Mouse (Mus musculus) liver, embryonic 14.5 days (tissue): ENCODE measurements at regions not wholly inside any gene's neighbourhood (a gene's known extent, or its start where the extent isn't known, plus 50 kb on each side); places are given as distances from the start of the nearest gene placed in this dataset.

ENCODE experiments used
- ATAC-seq: fragments of 200-750 bp; cut with Nextera tagmentation; 2 replicates; pipeline ENCODE4 v1.8.0; 2017; ENCODE audit warnings: moderate number of reproducible peaks, mild to moderate bottlenecking, moderate library complexity; ENCODE audit not compliant: insufficient read depth
- DNase-seq, 3 experiments: peaks; one replicate each; pipeline ENCODE4 v3.0.0-alpha.2; 2012 to 2013; ENCODE audit warnings: low read depth in 3 of 3, low spot score in 3 of 3
- H3K27ac ChIP-seq: fragments of 300-500 bp; sonication (generic); 2 replicates; pipeline ENCODE4 v1.5.1; 2014; ENCODE audit warnings: moderate library complexity, mild to moderate bottlenecking, control low read depth, inconsistent platforms
- H3K27me3 ChIP-seq: fragments of 300-500 bp; sonication (generic); 2 replicates; pipeline ENCODE4 v1.6.1; 2014; ENCODE audit warnings: mild to moderate bottlenecking, low read length, moderate library complexity; ENCODE audit not compliant: control insufficient read depth, insufficient read depth
- H3K36me3 ChIP-seq: fragments of 300-500 bp; sonication (generic); replicated peaks from 2 replicates; pipeline ENCODE4 v1.6.1; 2014; ENCODE audit warnings: low read depth; ENCODE audit not compliant: control insufficient read depth, insufficient read depth
- H3K4me1 ChIP-seq, 2 experiments: fragments of 200-500 bp in 1 of 2; fragments of 300-500 bp in 1 of 2; sonication (generic) in 1 of 2; replicated peaks; 2 replicates each; pipeline ENCODE4 v1.6.1; 2012 to 2014; ENCODE audit warnings: antibody characterized with exemption in 1 of 2, inconsistent platforms in 1 of 2, low read length in 1 of 2; ENCODE audit not compliant: control insufficient read depth in 2 of 2, insufficient read depth in 2 of 2
- H3K4me2 ChIP-seq: fragments of 300-500 bp; sonication (generic); 2 replicates; pipeline ENCODE4 v1.6.1; 2014; ENCODE audit warnings: low read depth, mild to moderate bottlenecking, control low read depth, moderate library complexity
- H3K4me3 ChIP-seq, 2 experiments: fragments of 200-500 bp in 1 of 2; fragments of 300-500 bp in 1 of 2; sonication (generic) in 1 of 2; 2 replicates each; pipeline ENCODE4 v1.5.1; 2012 to 2014; ENCODE audit warnings: low read depth in 2 of 2, low read length in 2 of 2, mild to moderate bottlenecking in 2 of 2, control low read depth in 1 of 2, inconsistent platforms in 1 of 2, moderate library complexity in 1 of 2; ENCODE audit not compliant: insufficient read depth in 1 of 2
- H3K9ac ChIP-seq: fragments of 300-500 bp; sonication (generic); replicated peaks from 2 replicates; pipeline ENCODE4 v1.6.1; 2014; ENCODE audit warnings: mild to moderate bottlenecking, control low read depth, moderate library complexity
- H3K9me3 ChIP-seq: fragments of 300-500 bp; sonication (generic); 2 replicates; pipeline ENCODE4 v1.6.1; 2016; ENCODE audit warnings: low read length, mixed read lengths; ENCODE audit not compliant: control insufficient read depth
- CTCF ChIP-seq: IDR thresholded peaks from 2 replicates; pipeline ENCODE4 v1.5.1; 2016; ENCODE audit warnings: antibody characterized with exemption, low read depth, control low read depth
- EP300 ChIP-seq: IDR thresholded peaks from 2 replicates; pipeline ENCODE4 v1.6.1; 2016; ENCODE audit warnings: antibody characterized with exemption, low read depth
- WGBS: fragments of 180-500 bp; shearing (Covaris S2); extraction: QIAGEN DNeasy Blood & Tissue Kit; methylation state at CpG from one replicate; pipeline ENCODE4 v1.1.7; 2014; ENCODE audit not compliant: insufficient replicate concordance; 5-methylcytosine and 5-hydroxymethylcytosine counted together

- Histone ChIP-seq H3K27me3 (no peaks in the 10 kb centered on the region), H3K9ac (no peak overlapping the region), H3K4me3 (no peak overlapping the region), H3K27ac (no peak overlapping the region), H3K4me1 (no peaks in the 10 kb centered on the region), H3K4me2 (no peak overlapping the region), H3K36me3 (no peaks in the 10 kb centered on the region), H3K9me3 (no peaks in the 10 kb centered on the region)
- WGBS: 75% methylated on average over 2 of the region's 2 CpGs
- DNase-seq (no peak), ATAC-seq (no peak)
- TF ChIP-seq EP300 (no peak), CTCF (no peak)
These were observed 143.6 kb upstream of the Rasgrp1 start for GRCm38 (mm10) chr2:117486447-117486846.

GRCm38 (mm10) chr2:117498565-117498964 lies 155.8 kb upstream of the Rasgrp1 start:
- Histone ChIP-seq H3K9me3 (no peaks in the 10 kb centered on the region), H3K4me1 (no peaks in the 10 kb centered on the region), H3K9ac (no peak overlapping the region), H3K4me3 (no peak overlapping the region), H3K27me3 (no peaks in the 10 kb centered on the region), H3K36me3 (no peaks in the 10 kb centered on the region), H3K27ac (no peak overlapping the region), H3K4me2 (no peak overlapping the region)
- ATAC-seq: no peak
- no peak for DNase-seq
- TF ChIP-seq CTCF (no peak), EP300 (no peak)
- 71% methylated on average over 5 of the region's 5 CpGs for WGBS

- no peak overlapping the region for H3K9ac ChIP-seq
- no peak for ATAC-seq
- no peaks in the 10 kb centered on the region for H3K27me3 ChIP-seq
- no peaks in the 10 kb centered on the region for H3K9me3 ChIP-seq
- H3K4me3 ChIP-seq: no peak overlapping the region
- TF ChIP-seq EP300 (no peak), CTCF (no peak)
- DNase-seq: no peak
- no peaks in the 10 kb centered on the region for H3K4me1 ChIP-seq
- H3K27ac ChIP-seq: no peak overlapping the region
- no peaks in the 10 kb centered on the region for H3K36me3 ChIP-seq
- no peak overlapping the region for H3K4me2 ChIP-seq
These were observed 159.8 kb upstream of the Rasgrp1 start for GRCm38 (mm10) chr2:117502611-117503010.

DNA sequence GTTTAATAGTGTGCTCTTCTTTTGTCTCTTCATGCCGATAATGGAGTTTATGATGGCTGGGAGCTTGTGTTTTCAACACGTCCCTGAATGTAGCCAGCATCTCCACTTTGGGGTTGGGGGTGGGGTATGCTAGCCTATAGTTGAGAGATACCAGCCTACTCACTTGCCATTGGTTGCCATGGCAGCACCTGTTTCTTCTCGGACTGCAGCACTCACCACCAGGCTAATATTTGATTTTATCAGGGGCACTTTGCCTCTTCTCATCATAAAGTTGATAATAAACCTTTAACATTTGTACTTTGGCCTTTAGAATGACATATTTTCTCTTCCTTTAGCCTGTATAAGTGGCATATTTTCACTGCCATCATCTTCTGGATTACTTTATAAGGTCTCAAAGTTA lies 168.9 kb upstream of the Rasgrp1 start:
- no peaks in the 10 kb centered on the region for H3K27me3 ChIP-seq
- H3K36me3 ChIP-seq: no peaks in the 10 kb centered on the region
- H3K27ac ChIP-seq: no peak overlapping the region
- no peak overlapping the region for H3K9ac ChIP-seq
- ATAC-seq (no peak), DNase-seq (no peak)
- WGBS: 59% methylated on average over 3 of the region's 3 CpGs
- H3K9me3 ChIP-seq: no peaks in the 10 kb centered on the region
- no peak overlapping the region for H3K4me3 ChIP-seq
- H3K4me2 ChIP-seq: no peak overlapping the region
- TF ChIP-seq EP300 (no peak), CTCF (no peak)
- no peaks in the 10 kb centered on the region for H3K4me1 ChIP-seq

- ATAC-seq (no peak), DNase-seq (no peak)
- Histone ChIP-seq H3K4me1 (no peaks in the 10 kb centered on the region), H3K27me3 (no peaks in the 10 kb centered on the region), H3K9me3 (no peaks in the 10 kb centered on the region), H3K27ac (no peak overlapping the region), H3K36me3 (no peaks in the 10 kb centered on the region), H3K4me2 (no peak overlapping the region), H3K4me3 (no peak overlapping the region), H3K9ac (no peak overlapping the region)
- no peak for TF ChIP-seq EP300
- no peak for TF ChIP-seq CTCF
- WGBS: 67% methylated on average over 9 of the region's 9 CpGs
These were observed 169.8 kb upstream of the Rasgrp1 start for GRCm38 (mm10) chr2:117512551-117512950.

DNA sequence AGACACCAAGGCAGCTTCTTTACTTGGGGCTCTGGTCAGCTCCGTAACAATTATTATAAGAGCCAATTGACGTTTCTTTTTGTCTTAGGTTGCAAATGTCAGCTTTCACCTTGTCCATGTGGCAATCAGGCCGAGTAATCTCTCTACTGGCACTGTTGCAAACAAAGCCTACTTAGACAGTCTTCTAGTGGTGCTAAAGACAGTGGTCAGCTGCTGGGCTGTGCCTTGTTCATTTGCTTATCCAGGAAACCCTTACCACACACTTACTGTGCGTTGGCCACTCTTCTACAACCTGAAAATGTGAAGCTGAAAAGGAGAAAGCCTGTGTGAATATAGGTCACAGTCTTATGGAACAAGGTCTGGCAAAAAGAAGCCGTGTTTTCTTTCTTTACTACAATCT lies 181.6 kb upstream of the Rasgrp1 start:
- H3K27me3 ChIP-seq: no peaks in the 10 kb centered on the region
- H3K4me2 ChIP-seq: no peak overlapping the region
- H3K27ac ChIP-seq: no peak overlapping the region
- ATAC-seq (no peak), DNase-seq (no peak)
- no peak overlapping the region for H3K4me3 ChIP-seq
- WGBS: 53% methylated on average over 5 of the region's 5 CpGs
- no peak for TF ChIP-seq CTCF
- no peak for TF ChIP-seq EP300
- H3K4me1 ChIP-seq: no peaks in the 10 kb centered on the region
- H3K9ac ChIP-seq: no peak overlapping the region
- H3K9me3 ChIP-seq: no peaks in the 10 kb centered on the region
- H3K36me3 ChIP-seq: no peaks in the 10 kb centered on the region
